Mouse (Mus musculus) embryo, embryonic 10.5 days (tissue): ENCODE measurements around the gene Moxd2.

Source experiments
- DNase-seq: peaks from one replicate; pipeline ENCODE4 v3.0.0-alpha.2; 2015; ENCODE audit warnings: low spot score

Gene Moxd2

DNA sequence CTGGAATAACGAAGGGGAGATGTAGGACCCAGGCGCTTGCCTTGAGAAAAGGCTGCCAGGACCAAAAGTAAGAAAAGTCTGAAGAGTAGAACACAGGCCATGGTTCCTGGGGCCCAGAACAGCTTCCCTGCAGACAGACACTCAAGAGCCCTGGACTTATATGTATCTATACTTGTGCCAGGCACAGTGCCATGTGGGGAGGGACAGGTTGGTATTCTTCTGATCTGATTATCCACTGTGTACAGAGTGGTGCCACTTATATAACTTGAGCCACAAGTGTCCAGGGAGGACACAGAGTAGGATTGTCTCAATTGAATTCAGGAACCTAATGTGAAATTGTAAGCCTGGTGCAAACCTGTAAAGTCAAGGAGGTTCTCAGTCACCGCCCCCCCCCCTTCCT, at the start of gene Moxd2:
Gene Moxd2 (minus strand): TSS at position 101 of the 400 bp plus-strand sequence.
- DNase-seq = no peak

GRCm38 (mm10) chr6:40919954-40920353, 32.7 kb upstream of the Moxd2 start:
- DNase-seq = no peak

- no peak for DNase-seq
Measured at GRCm38 (mm10) chr6:40900287-40900686, 13.0 kb upstream of the Moxd2 start, which contains the start of gene Prss58. Gene Prss58 (minus strand): TSS chr6:40900387.

DNA sequence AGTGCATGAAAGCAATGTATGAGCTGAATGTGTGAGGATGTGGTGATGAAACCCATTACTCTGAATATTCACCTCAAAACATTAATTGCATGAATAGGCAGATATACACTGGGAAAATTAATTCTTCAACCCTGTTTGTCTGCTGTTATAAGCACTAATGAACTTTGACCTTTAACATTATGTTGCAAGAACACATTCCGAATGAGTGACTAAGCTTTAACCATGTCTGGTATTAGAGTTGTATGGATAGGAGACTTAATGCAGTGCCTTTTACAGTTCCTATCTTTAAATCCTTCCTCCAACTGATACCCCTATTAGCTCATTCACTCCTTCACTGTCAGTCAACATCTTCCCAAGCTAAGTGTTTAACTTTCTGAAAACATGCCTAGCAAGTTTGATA, 7.4 kb upstream of the Moxd2 start:
- no peak for DNase-seq

GRCm38 (mm10) chr6:40893577-40893976, 6.3 kb upstream of the Moxd2 start:
- DNase-seq = peak; percentile 63

GRCm38 (mm10) chr6:40891754-40892153, 4.5 kb upstream of the Moxd2 start:
- no peak for DNase-seq

- no peak for DNase-seq
Measured at GRCm38 (mm10) chr6:40890973-40891372, 3.7 kb upstream of the Moxd2 start.

- DNase-seq = no peak
Measured at GRCm38 (mm10) chr6:40845283-40845682, 42.0 kb downstream of the Moxd2 start.
